Mouse (Mus musculus) neural tube, embryonic 12.5 days (tissue): ENCODE measurements around the gene Lmln. TPM values are rescaled to one million over a fixed set of nuclear protein-coding genes. Genes with fewer than 3 reads are reported as not detected.

Experiments
- ATAC-seq: fragments of 200-750 bp; cut with Nextera tagmentation; 2 replicates; pipeline ENCODE4 v1.8.0; 2017; ENCODE audit warnings: low read depth, mild to moderate bottlenecking, moderate TSS enrichment, moderate library complexity; ENCODE audit not compliant: low FRiP score
- H3K27ac ChIP-seq: fragments of 300-500 bp; sonication (generic); 2 replicates; pipeline ENCODE4 v1.5.1; 2016
- H3K27me3 ChIP-seq: fragments of 300-500 bp; sonication (generic); replicated peaks from 2 replicates; pipeline ENCODE4 v1.6.1; 2016; ENCODE audit warnings: mild to moderate bottlenecking
- H3K36me3 ChIP-seq: fragments of 300-500 bp; sonication (generic); 2 replicates; pipeline ENCODE4 v1.6.1; 2016; ENCODE audit warnings: mild to moderate bottlenecking
- H3K4me1 ChIP-seq: fragments of 300-500 bp; sonication (generic); 2 replicates; pipeline ENCODE4 v1.6.1; 2016
- H3K4me2 ChIP-seq: fragments of 300-500 bp; sonication (generic); replicated peaks from 2 replicates; pipeline ENCODE4 v1.6.1; 2016; ENCODE audit warnings: mild to moderate bottlenecking
- H3K4me3 ChIP-seq: fragments of 300-500 bp; sonication (generic); 2 replicates; pipeline ENCODE4 v1.5.1; 2016
- H3K9ac ChIP-seq: fragments of 300-500 bp; sonication (generic); 2 replicates; pipeline ENCODE4 v1.6.1; 2016; ENCODE audit warnings: mild to moderate bottlenecking
- H3K9me3 ChIP-seq: fragments of 300-500 bp; sonication (generic); 2 replicates; pipeline ENCODE4 v1.6.1; 2016; ENCODE audit warnings: mild to moderate bottlenecking
- WGBS: fragments of 180-500 bp; shearing (Covaris S2); methylation state at CpG from one replicate; pipeline ENCODE4 v1.1.7; 2016; 5-methylcytosine and 5-hydroxymethylcytosine counted together
- polyA plus RNA-seq: library from polyadenylated mRNA; unstranded; fragments of >200 nt; fragmentation: Nextera tagmentation; extraction: Ambion mirVana; gene quantifications from 2 replicates; pipeline ENCODE4 v1.2.1, GENCODE M21; 2016

Lmln gene
- polyA plus RNA-seq, 1 experiment from 2014 or later = 4.6 TPM

DNA sequence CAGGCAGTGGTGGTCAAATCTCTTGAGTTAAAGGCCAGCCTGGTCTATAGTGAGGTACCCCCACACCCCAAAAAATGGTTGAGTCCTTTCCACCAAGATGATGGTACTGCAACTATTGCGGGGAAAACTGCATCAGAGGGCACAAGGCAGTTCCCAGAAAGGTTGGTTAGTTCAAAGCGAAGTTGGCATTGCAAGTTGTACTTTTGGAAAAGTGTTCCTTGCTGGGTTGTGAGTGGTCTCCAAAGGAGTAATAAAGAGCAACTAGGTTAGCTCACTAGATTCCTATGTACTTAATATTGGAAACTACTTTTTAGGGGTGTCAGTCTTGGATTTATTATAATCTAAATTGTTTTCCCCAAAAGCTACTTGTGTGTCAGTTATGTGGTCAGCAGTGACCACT, 1.4 kb upstream of the Lmln start:
- peaks cover 28% of the 10 kb centered on the region for H3K4me1 ChIP-seq
- H3K9me3 ChIP-seq = no peaks in the 10 kb centered on the region
- H3K36me3 ChIP-seq = peaks cover 29% of the 10 kb centered on the region
- H3K4me3 ChIP-seq = no peak overlapping the region
- H3K4me2 ChIP-seq = no peak overlapping the region
- no peak overlapping the region for H3K27ac ChIP-seq
- ATAC-seq = no peak
- 68% methylated on average over 2 of the region's 2 CpGs for WGBS
- no peak overlapping the region for H3K9ac ChIP-seq
- no peaks in the 10 kb centered on the region for H3K27me3 ChIP-seq

DNA sequence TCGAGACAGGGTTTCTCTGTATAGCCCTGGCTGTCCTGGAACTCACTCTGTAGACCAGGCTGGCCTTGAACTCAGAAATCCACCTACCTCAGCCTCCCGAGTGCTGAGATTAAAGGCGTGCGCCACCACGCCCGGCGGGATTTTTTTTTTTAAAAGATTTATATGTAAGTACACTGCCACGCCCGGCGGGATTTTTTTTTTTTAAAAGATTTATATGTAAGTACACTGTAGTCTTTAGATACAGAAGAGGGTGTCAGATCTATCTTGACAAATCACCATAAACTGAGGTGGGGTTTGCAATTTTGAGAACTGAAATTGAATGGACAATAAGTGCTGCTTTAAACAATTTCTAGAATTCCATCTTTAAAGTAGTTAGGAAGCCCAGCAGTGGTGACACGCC, 921 bp upstream of the Lmln start:
- WGBS = 47% methylated on average over 11 of the region's 11 CpGs
- Histone ChIP-seq H3K4me1 (peaks cover 28% of the 10 kb centered on the region), H3K9ac (no peak overlapping the region), H3K36me3 (peaks cover 29% of the 10 kb centered on the region), H3K9me3 (no peaks in the 10 kb centered on the region), H3K4me3 (no peak overlapping the region), H3K4me2 (peak overlapping the region; percentile 83), H3K27me3 (no peaks in the 10 kb centered on the region), H3K27ac (no peak overlapping the region)
- ATAC-seq = no peak

- H3K4me2 ChIP-seq = peak overlapping the region; percentile 83
- no peaks in the 10 kb centered on the region for H3K9me3 ChIP-seq
- H3K4me1 ChIP-seq = peaks cover 25% of the 10 kb centered on the region
- ATAC-seq = peak; percentile 65
- H3K36me3 ChIP-seq = peaks cover 36% of the 10 kb centered on the region
- H3K27ac ChIP-seq = no peak overlapping the region
- H3K27me3 ChIP-seq = no peaks in the 10 kb centered on the region
- WGBS = under 1% methylated on average over 35 of the region's 35 CpGs
- H3K9ac ChIP-seq = peak overlapping the region; percentile 70
- H3K4me3 ChIP-seq = peak overlapping the region; percentile 60
These were observed 386 bp downstream of the Lmln start for GRCm38 (mm10) chr16:33062682-33063131.

DNA sequence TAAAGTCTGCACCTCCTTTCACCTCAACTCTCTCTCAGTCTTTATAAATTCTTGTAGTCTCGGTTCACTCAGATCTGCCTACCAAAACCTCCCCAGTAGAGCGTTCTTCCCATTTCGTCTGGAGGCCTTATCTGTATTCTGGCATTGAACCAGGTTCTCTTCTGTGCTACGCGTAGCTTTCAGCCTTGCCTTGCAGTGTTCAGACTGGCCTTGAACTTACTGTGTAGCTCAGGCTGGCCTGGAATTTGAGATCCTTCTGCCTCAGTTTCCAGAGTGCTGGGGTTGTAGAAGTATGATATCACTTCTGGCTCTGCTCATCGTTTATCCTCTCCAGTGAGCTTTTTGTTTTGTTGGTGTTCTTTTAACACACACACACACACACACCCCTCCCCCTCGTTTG, 946 bp downstream of the Lmln start:
- Histone ChIP-seq H3K36me3 (peaks cover 33% of the 10 kb centered on the region), H3K4me2 (peak overlapping the region; percentile 83), H3K4me1 (peaks cover 19% of the 10 kb centered on the region), H3K4me3 (peak overlapping the region; percentile 60), H3K27ac (no peak overlapping the region), H3K9ac (peak overlapping the region; percentile 70; the same call in 1 of the 2 replicates), H3K27me3 (no peaks in the 10 kb centered on the region), H3K9me3 (no peaks in the 10 kb centered on the region)
- no peak for ATAC-seq
- whole genome bisulfite sequencing = 27% methylated on average over 7 of the region's 7 CpGs

DNA sequence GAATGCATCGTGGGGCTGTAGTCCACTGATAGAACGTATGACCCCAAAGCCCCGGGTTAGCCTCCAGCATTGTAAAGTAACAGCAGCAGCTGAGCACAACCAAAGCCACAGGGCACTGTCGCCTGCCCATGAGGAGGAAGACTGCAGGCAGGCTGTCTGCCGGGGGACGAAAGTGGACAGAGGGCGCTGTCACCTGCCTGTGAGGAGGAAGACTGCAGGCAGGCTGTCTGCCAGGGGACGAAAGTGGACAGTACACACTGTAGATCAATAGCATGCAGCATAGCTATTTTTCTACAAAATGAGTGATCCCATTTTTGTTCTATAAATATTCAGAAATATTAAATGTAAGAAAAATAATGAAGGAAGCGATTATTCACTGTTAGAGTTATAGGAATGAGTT, 2.3 kb downstream of the Lmln start:
- H3K4me1 ChIP-seq = peaks cover 17% of the 10 kb centered on the region
- H3K36me3 ChIP-seq = peaks cover 19% of the 10 kb centered on the region
- no peak overlapping the region for H3K27ac ChIP-seq
- no peak overlapping the region for H3K4me2 ChIP-seq
- no peaks in the 10 kb centered on the region for H3K27me3 ChIP-seq
- H3K4me3 ChIP-seq = no peak overlapping the region
- no peak for ATAC-seq
- WGBS = 81% methylated on average over 9 of the region's 9 CpGs
- H3K9ac ChIP-seq = no peak overlapping the region
- no peaks in the 10 kb centered on the region for H3K9me3 ChIP-seq

- no peak overlapping the region for H3K9ac ChIP-seq
- H3K4me1 ChIP-seq = no peaks in the 10 kb centered on the region
- no peak overlapping the region for H3K27ac ChIP-seq
- no peaks in the 10 kb centered on the region for H3K27me3 ChIP-seq
- no peak overlapping the region for H3K4me2 ChIP-seq
- H3K4me3 ChIP-seq = no peak overlapping the region
- no peak for ATAC-seq
- no peaks in the 10 kb centered on the region for H3K9me3 ChIP-seq
- H3K36me3 ChIP-seq = peaks cover 24% of the 10 kb centered on the region
These were observed 8.6 kb downstream of the Lmln start for GRCm38 (mm10) chr16:33070928-33071327.

DNA sequence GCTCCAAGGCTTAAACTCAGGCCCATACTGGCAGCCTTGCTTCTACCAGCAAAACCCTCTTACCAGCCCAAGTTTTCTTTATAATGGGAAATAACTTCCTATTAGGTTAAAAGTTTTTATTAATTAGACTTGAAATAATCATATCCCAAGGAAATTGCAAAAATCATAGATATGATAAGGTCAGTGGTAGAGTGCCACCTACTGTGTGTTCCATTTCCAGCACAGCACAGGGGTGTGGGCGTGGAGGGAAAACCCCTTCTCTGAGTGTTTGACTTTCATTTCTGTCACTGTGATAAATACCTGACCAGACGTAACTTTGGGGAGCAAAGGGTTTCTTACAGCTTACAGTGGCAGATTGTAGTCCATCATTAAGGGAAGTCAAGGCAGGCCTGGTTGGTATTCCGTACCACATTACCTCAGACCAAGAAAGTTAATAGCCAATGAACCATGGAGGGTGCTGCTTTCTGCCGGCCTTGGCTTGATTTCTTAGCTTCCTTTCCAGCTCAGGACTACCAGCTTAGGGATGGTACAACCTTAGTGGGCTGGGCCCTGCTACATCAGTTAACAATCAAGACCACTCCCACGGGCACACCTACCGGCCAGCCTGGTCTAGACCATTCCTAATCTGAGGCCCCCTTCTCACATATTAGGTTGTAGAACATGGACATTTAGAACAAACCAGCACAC, 10.7 kb downstream of the Lmln start:
- Histone ChIP-seq H3K9ac (no peak overlapping the region), H3K4me1 (no peaks in the 10 kb centered on the region), H3K27me3 (no peaks in the 10 kb centered on the region), H3K27ac (no peak overlapping the region), H3K9me3 (no peaks in the 10 kb centered on the region), H3K4me2 (no peak overlapping the region), H3K36me3 (peaks cover 19% of the 10 kb centered on the region), H3K4me3 (no peak overlapping the region)
- 93% methylated on average over 6 of the region's 6 CpGs for WGBS
- no peak for ATAC-seq

GRCm38 (mm10) chr16:33074967-33075366, 12.6 kb downstream of the Lmln start:
- H3K27me3 ChIP-seq = no peaks in the 10 kb centered on the region
- WGBS = 84% methylated on average over 5 of the region's 5 CpGs
- ATAC-seq = no peak
- H3K36me3 ChIP-seq = peaks cover 19% of the 10 kb centered on the region
- no peak overlapping the region for H3K9ac ChIP-seq
- no peak overlapping the region for H3K4me2 ChIP-seq
- H3K9me3 ChIP-seq = no peaks in the 10 kb centered on the region
- H3K4me1 ChIP-seq = no peaks in the 10 kb centered on the region
- H3K4me3 ChIP-seq = no peak overlapping the region
- H3K27ac ChIP-seq = no peak overlapping the region

GRCm38 (mm10) chr16:33076078-33076477, 13.8 kb downstream of the Lmln start:
- WGBS = 66% methylated on average over 6 of the region's 6 CpGs
- Histone ChIP-seq H3K9me3 (no peaks in the 10 kb centered on the region), H3K9ac (no peak overlapping the region), H3K27me3 (no peaks in the 10 kb centered on the region), H3K4me2 (no peak overlapping the region), H3K4me3 (no peak overlapping the region), H3K4me1 (no peaks in the 10 kb centered on the region), H3K27ac (no peak overlapping the region), H3K36me3 (peaks cover 13% of the 10 kb centered on the region)
- no peak for ATAC-seq

- Histone ChIP-seq H3K9me3 (no peaks in the 10 kb centered on the region), H3K4me1 (no peaks in the 10 kb centered on the region), H3K27me3 (no peaks in the 10 kb centered on the region), H3K27ac (no peak overlapping the region), H3K36me3 (peaks cover 18% of the 10 kb centered on the region), H3K4me2 (no peak overlapping the region), H3K9ac (no peak overlapping the region), H3K4me3 (no peak overlapping the region)
- 95% methylated on average over 5 of the region's 5 CpGs for WGBS
- ATAC-seq = no peak
These were observed 14.8 kb downstream of the Lmln start for GRCm38 (mm10) chr16:33077069-33077627.

DNA sequence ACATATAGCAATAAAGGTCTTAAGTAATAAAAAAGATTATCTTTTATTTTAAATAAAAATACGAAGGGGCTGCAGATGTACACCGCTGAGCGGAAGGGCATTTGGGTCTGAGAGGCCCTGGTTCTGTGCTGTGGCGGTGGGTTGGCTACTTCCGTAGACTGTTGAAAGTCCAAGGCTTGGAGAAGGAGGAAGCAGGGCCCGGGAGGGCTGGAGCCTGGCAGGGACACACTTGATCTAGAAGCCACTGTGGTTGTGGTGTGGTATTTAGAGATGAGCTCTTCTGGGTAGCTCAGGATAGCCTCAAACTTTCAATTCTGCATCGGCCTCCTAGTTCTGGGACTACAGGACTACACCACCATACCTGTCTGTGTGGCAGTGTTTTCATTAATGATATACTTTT, 17.7 kb downstream of the Lmln start:
- Histone ChIP-seq H3K4me2 (no peak overlapping the region), H3K27me3 (no peaks in the 10 kb centered on the region), H3K4me3 (no peak overlapping the region), H3K9ac (no peak overlapping the region), H3K9me3 (no peaks in the 10 kb centered on the region), H3K36me3 (peaks cover 19% of the 10 kb centered on the region), H3K4me1 (no peaks in the 10 kb centered on the region), H3K27ac (no peak overlapping the region)
- no peak for ATAC-seq
- 96% methylated on average over 7 of the region's 7 CpGs for WGBS

GRCm38 (mm10) chr16:33082951-33083350, 20.6 kb downstream of the Lmln start:
- no peak overlapping the region for H3K4me2 ChIP-seq
- H3K9me3 ChIP-seq = no peaks in the 10 kb centered on the region
- no peak overlapping the region for H3K4me3 ChIP-seq
- no peak for ATAC-seq
- no peak overlapping the region for H3K27ac ChIP-seq
- H3K36me3 ChIP-seq = peaks cover 22% of the 10 kb centered on the region
- H3K4me1 ChIP-seq = no peaks in the 10 kb centered on the region
- no peaks in the 10 kb centered on the region for H3K27me3 ChIP-seq
- 91% methylated on average over 6 of the region's 6 CpGs for WGBS
- H3K9ac ChIP-seq = no peak overlapping the region

- H3K9ac ChIP-seq = no peak overlapping the region
- no peak overlapping the region for H3K27ac ChIP-seq
- no peak for ATAC-seq
- 88% methylated on average over 2 of the region's 2 CpGs for WGBS
- no peaks in the 10 kb centered on the region for H3K27me3 ChIP-seq
- H3K36me3 ChIP-seq = peaks cover 19% of the 10 kb centered on the region
- no peak overlapping the region for H3K4me3 ChIP-seq
- no peak overlapping the region for H3K4me2 ChIP-seq
- H3K4me1 ChIP-seq = no peaks in the 10 kb centered on the region
- H3K9me3 ChIP-seq = no peaks in the 10 kb centered on the region
These were observed 21.7 kb downstream of the Lmln start for GRCm38 (mm10) chr16:33083996-33084395.
